9 mouse cellular contexts compared by ENCODE assay signal in the genomic region with DNA sequence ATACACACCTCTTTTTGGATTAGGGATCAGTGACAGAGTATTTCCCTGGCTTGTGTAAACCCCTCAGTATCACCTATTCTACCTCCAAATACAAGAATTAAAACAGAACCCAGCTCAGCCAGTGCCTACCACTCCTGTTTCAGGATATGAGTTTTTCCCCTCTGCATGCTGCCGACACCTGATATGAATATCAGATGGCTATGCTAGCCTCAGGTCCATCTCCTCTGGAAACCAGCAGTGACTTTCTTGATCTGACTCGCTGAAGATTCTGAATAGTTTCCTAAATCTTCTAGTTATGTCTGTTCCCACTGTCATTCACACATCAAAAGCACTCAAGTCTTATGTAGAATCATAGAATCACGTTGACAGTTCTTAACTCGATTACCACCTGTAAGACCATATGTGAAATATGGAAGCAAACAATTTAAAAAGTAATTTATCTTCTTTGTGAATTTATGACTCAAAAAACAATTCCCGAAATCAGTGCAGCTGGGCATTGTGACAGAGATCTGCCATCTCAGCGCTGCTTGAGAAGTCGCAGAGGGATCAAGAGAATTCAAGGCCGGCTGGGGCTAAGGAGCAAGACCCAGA. TPM values are rescaled to one million over a fixed set of nuclear protein-coding genes. Genes with fewer than 3 reads are reported as not detected.
A peak's percentile ranks its signal among the peaks of the same experiment; 100 is the strongest.
DNase-seq lines count a peak whose midpoint lies in the region; ATAC-seq lines count a peak whose summit lies in the region.
"Had no signal": no experiment of that assay in that cellular context is flagged by ENCODE, and none has a peak within 500 bp of the region (broad histone marks: within the 10 kb centered on the region; RNA-seq: fewer than 3 reads in every experiment).

No protein-coding gene starts in this region.

- H3K36me3 ChIP-seq in embryonic facial prominence, embryonic 11.5 days (replicated peaks; ENCODE audit: control insufficient read depth, insufficient read depth, low read depth, low read length) = no peaks in the 10 kb centered on the region
- no peaks in the 10 kb centered on the region for H3K36me3 ChIP-seq in hindbrain, embryonic 14.5 days (replicated peaks; ENCODE audit: control insufficient read depth, insufficient read depth)
- no peaks in the 10 kb centered on the region for H3K36me3 ChIP-seq in midbrain, embryonic 14.5 days (ENCODE audit: control insufficient read depth, insufficient read depth, low read length)

- no peaks in the 10 kb centered on the region for H3K27me3 ChIP-seq in embryonic facial prominence, embryonic 11.5 days (ENCODE audit: control insufficient read depth, insufficient read depth, low read length)
- H3K27me3 ChIP-seq in hindbrain, embryonic 14.5 days (ENCODE audit: control insufficient read depth, insufficient read depth, low read length) = no peaks in the 10 kb centered on the region
- H3K27me3 ChIP-seq in midbrain, embryonic 14.5 days (ENCODE audit: control insufficient read depth, insufficient read depth, low read length) = no peaks in the 10 kb centered on the region

- ATAC-seq in embryonic facial prominence, embryonic 11.5 days (replicated peaks; ENCODE audit: insufficient number of reproducible peaks, low FRiP score, low TSS enrichment, low read depth) = no peak
- no peak for ATAC-seq in hindbrain, embryonic 14.5 days (ENCODE audit: low FRiP score)
- no peak for ATAC-seq in midbrain, embryonic 14.5 days (ENCODE audit: low FRiP score, low TSS enrichment)

- H3K9ac ChIP-seq in embryonic facial prominence, embryonic 11.5 days (replicated peaks; ENCODE audit: low read length) = no peak overlapping the region
- peak overlapping the region; percentile 83 for H3K9ac ChIP-seq in hindbrain, embryonic 14.5 days
- H3K9ac ChIP-seq in midbrain, embryonic 14.5 days (replicated peaks; ENCODE audit: low read length) = peak overlapping the region; percentile 81

- no peaks in the 10 kb centered on the region for H3K4me1 ChIP-seq in embryonic facial prominence, embryonic 11.5 days (ENCODE audit: control insufficient read depth, insufficient read depth, low read length)
- peaks cover 5% of the 10 kb centered on the region; the same call in 1 of the 2 replicates for H3K4me1 ChIP-seq in hindbrain, embryonic 14.5 days (replicated peaks; ENCODE audit: control insufficient read depth, insufficient read depth, low read length)
- H3K4me1 ChIP-seq in midbrain, embryonic 14.5 days (ENCODE audit: control insufficient read depth, insufficient read depth, low read length) = 0 out of 2 replicates have a peak, but pooled peaks cover 5% of the 10 kb centered on the region

- H3K27ac ChIP-seq in embryonic facial prominence, embryonic 11.5 days (replicated peaks; ENCODE audit: low read depth, low read length) = no peak overlapping the region
- no peak overlapping the region for H3K27ac ChIP-seq in hindbrain, embryonic 14.5 days
- peak overlapping the region; percentile 94; the same call in 1 of the 2 replicates for H3K27ac ChIP-seq in midbrain, embryonic 14.5 days (replicated peaks; ENCODE audit: low read depth, low read length)

- no peaks in the 10 kb centered on the region for H3K9me3 ChIP-seq in embryonic facial prominence, embryonic 11.5 days (replicated peaks; ENCODE audit: control insufficient read depth, low read length)
- H3K9me3 ChIP-seq in hindbrain, embryonic 14.5 days (ENCODE audit: control insufficient read depth, low read length) = no peaks in the 10 kb centered on the region
- no peaks in the 10 kb centered on the region for H3K9me3 ChIP-seq in midbrain, embryonic 14.5 days (ENCODE audit: control insufficient read depth, low read length)

- 62% methylated on average over 8 of the region's 8 CpGs for WGBS in embryonic facial prominence, embryonic 11.5 days
- 48% methylated on average over 8 of the region's 8 CpGs for whole genome bisulfite sequencing in hindbrain, embryonic 14.5 days
- 46% methylated on average over 8 of the region's 8 CpGs for WGBS in midbrain, embryonic 14.5 days

- H3K4me2 ChIP-seq in embryonic facial prominence, embryonic 11.5 days (ENCODE audit: low read depth, low read length) = peak overlapping the region; percentile 66
- H3K4me2 ChIP-seq in hindbrain, embryonic 14.5 days (replicated peaks) = peak overlapping the region; percentile 82
- peak overlapping the region; percentile 76 for H3K4me2 ChIP-seq in midbrain, embryonic 14.5 days (ENCODE audit: low read length)

- peak; percentile 16 for DNase-seq in layer of hippocampus, adult 11-12 months (ENCODE audit: low spot score)
- no peak for DNase-seq in layer of hippocampus, adult 9-11 months
- DNase-seq in embryonic facial prominence, embryonic 11.5 days (ENCODE audit: low spot score) = no peak
- DNase-seq in hindbrain, embryonic 14.5 days (ENCODE audit: low spot score) = peak; percentile 27
- peak; percentile 1 for DNase-seq in midbrain, embryonic 14.5 days
- DNase-seq in right cerebral cortex, postnatal 10 days (ENCODE audit: low spot score in 2 of 2) = no peak
- no peak for DNase-seq in ovary, adult 18-20 months (ENCODE audit: low spot score)
- DNase-seq in spleen, adult 12 weeks (ENCODE audit: low spot score) = no peak

- no peak overlapping the region for H3K4me3 ChIP-seq in embryonic facial prominence, embryonic 11.5 days (ENCODE audit: low read depth, low read length)
- H3K4me3 ChIP-seq in hindbrain, embryonic 14.5 days (replicated peaks; ENCODE audit: low read length) = peak overlapping the region; percentile 48
- peak overlapping the region; percentile 52 for H3K4me3 ChIP-seq in midbrain, embryonic 14.5 days (replicated peaks; ENCODE audit: low read depth, low read length)

RNA-seq across cellular contexts. Expression of gene Mettl7a1, which starts 0.4 kb away (rescaled TPM):
- polyA plus RNA-seq in embryonic facial prominence, embryonic 11.5 days (2014; fragmentation: Nextera tagmentation; extraction: Ambion mirVana) = 4.8 and 4.9 TPM in 2 replicates
- polyA plus RNA-seq in hindbrain, embryonic 14.5 days (2014; fragmentation: Nextera tagmentation; extraction: Ambion mirVana) = 2.1 and 3.1 TPM in 2 replicates
- polyA plus RNA-seq in midbrain, embryonic 14.5 days (2014; fragmentation: Nextera tagmentation; extraction: Ambion mirVana) = 3.3 and 7.7 TPM in 2 replicates

RNA-seq across cellular contexts. Expression of gene Tmprss12, which starts 22.9 kb away (rescaled TPM):
- not detected in 2 replicates for polyA plus RNA-seq in embryonic facial prominence, embryonic 11.5 days (2014; fragmentation: Nextera tagmentation; extraction: Ambion mirVana)
- polyA plus RNA-seq in hindbrain, embryonic 14.5 days (2014; fragmentation: Nextera tagmentation; extraction: Ambion mirVana) = not detected in 2 replicates
- not detected in 2 replicates for polyA plus RNA-seq in midbrain, embryonic 14.5 days (2014; fragmentation: Nextera tagmentation; extraction: Ambion mirVana)
- polyA plus RNA-seq: large intestine, adult 2 months had no signal

RNA-seq across cellular contexts. Expression of gene Mettl7a3, which starts 31.2 kb away (rescaled TPM):
- 0.17 TPM in 2 replicates for polyA plus RNA-seq in embryonic facial prominence, embryonic 11.5 days (2014; fragmentation: Nextera tagmentation; extraction: Ambion mirVana)
- not detected in 2 replicates for polyA plus RNA-seq in hindbrain, embryonic 14.5 days (2014; fragmentation: Nextera tagmentation; extraction: Ambion mirVana)
- not detected in 2 replicates for polyA plus RNA-seq in midbrain, embryonic 14.5 days (2014; fragmentation: Nextera tagmentation; extraction: Ambion mirVana)
- polyA plus RNA-seq: large intestine, adult 2 months had no signal

RNA-seq across cellular contexts. Expression of gene Methig1, which starts 49.4 kb away (rescaled TPM):
- 0.15 TPM in 1 of 2 replicates, not detected in the other for polyA plus RNA-seq in embryonic facial prominence, embryonic 11.5 days (2014; fragmentation: Nextera tagmentation; extraction: Ambion mirVana)
- polyA plus RNA-seq in hindbrain, embryonic 14.5 days (2014; fragmentation: Nextera tagmentation; extraction: Ambion mirVana) = 0.27 TPM in 1 of 2 replicates, not detected in the other
- 0.24 TPM in 1 of 2 replicates, not detected in the other for polyA plus RNA-seq in midbrain, embryonic 14.5 days (2014; fragmentation: Nextera tagmentation; extraction: Ambion mirVana)
- polyA plus RNA-seq: large intestine, adult 2 months had no signal

RNA-seq across cellular contexts. Expression of gene Mettl7a2, which starts 49.5 kb away (rescaled TPM):
- polyA plus RNA-seq in embryonic facial prominence, embryonic 11.5 days (2014; fragmentation: Nextera tagmentation; extraction: Ambion mirVana) = not detected in 2 replicates
- not detected in 2 replicates for polyA plus RNA-seq in hindbrain, embryonic 14.5 days (2014; fragmentation: Nextera tagmentation; extraction: Ambion mirVana)
- polyA plus RNA-seq in midbrain, embryonic 14.5 days (2014; fragmentation: Nextera tagmentation; extraction: Ambion mirVana) = not detected in 2 replicates
- polyA plus RNA-seq: large intestine, adult 2 months had no signal

Comparison
In these comparisons a context has a peak if more than half of its experiments do, and no peak if none do; other contexts are left out.
1. DNase-seq: peak in layer of hippocampus, adult 11-12 months (single experiment), hindbrain, embryonic 14.5 days (single experiment) and midbrain, embryonic 14.5 days (single experiment); none in layer of hippocampus, adult 9-11 months (single experiment), embryonic facial prominence, embryonic 11.5 days (single experiment), right cerebral cortex, postnatal 10 days (0 of 2), ovary, adult 18-20 months (single experiment) and spleen, adult 12 weeks (single experiment).
2. Peak in every context shown above with its lines, with median percentiles within 50 percentile points of each other: H3K4me2 ChIP-seq.